Mouse (Mus musculus): ENCODE data around the gene Nrn1l.

Gene Nrn1l

GRCm38 (mm10) chr8:105890870-105891269 is 2.5 kb upstream of the Nrn1l start:
- DNase-seq (ENCODE audit: low spot score) = no peak

- DNase-seq (ENCODE audit: low spot score) = no peak
Observed at GRCm38 (mm10) chr8:105892432-105892831, 935 bp upstream of the Nrn1l start.

- no peak for DNase-seq (ENCODE audit: low spot score)
Observed at GRCm38 (mm10) chr8:105897801-105898480, 4.6 kb downstream of the Nrn1l start.

- peak; percentile 95 for DNase-seq (ENCODE audit: low spot score)
Observed at GRCm38 (mm10) chr8:105900180-105900940, 7.0 kb downstream of the Nrn1l start, which contains the start of gene Pskh1. Pskh1 (plus strand) TSS chr8:105900441.

GRCm38 (mm10) chr8:105900941-105901616 is 7.7 kb downstream of the Nrn1l start:
- no peak for DNase-seq (ENCODE audit: low spot score)

GRCm38 (mm10) chr8:105919390-105919789 is 26.0 kb downstream of the Nrn1l start:
- DNase-seq (ENCODE audit: low spot score) = no peak

- no peak for DNase-seq (ENCODE audit: low spot score)
Observed at GRCm38 (mm10) chr8:105925123-105925522, 31.8 kb downstream of the Nrn1l start.

- peak; percentile 74 for DNase-seq (ENCODE audit: low spot score)
Observed at GRCm38 (mm10) chr8:105930602-105931001, 37.2 kb downstream of the Nrn1l start.

- no peak for DNase-seq (ENCODE audit: low spot score)
Observed at GRCm38 (mm10) chr8:105931271-105931670, 37.9 kb downstream of the Nrn1l start.

- DNase-seq (ENCODE audit: low spot score) = no peak
Observed at GRCm38 (mm10) chr8:105932525-105932924, 39.2 kb downstream of the Nrn1l start.

- DNase-seq (ENCODE audit: low spot score) = no peak
Observed at GRCm38 (mm10) chr8:105933762-105934161, 40.4 kb downstream of the Nrn1l start, which contains the start of gene Ctrl. Ctrl (minus strand) TSS chr8:105933862.

GRCm38 (mm10) chr8:105935105-105935504 is 41.7 kb downstream of the Nrn1l start:
- DNase-seq (ENCODE audit: low spot score) = no peak

- DNase-seq (ENCODE audit: low spot score) = no peak
Observed at GRCm38 (mm10) chr8:105935863-105936603, 42.7 kb downstream of the Nrn1l start.

- DNase-seq (ENCODE audit: low spot score) = peak; percentile 93
Observed at GRCm38 (mm10) chr8:105936866-105937475, 43.6 kb downstream of the Nrn1l start.

GRCm38 (mm10) chr8:105937496-105938305 is 44.3 kb downstream of the Nrn1l start:
- DNase-seq (ENCODE audit: low spot score) = no peak

- no peak for DNase-seq (ENCODE audit: low spot score)
Observed at GRCm38 (mm10) chr8:105938306-105938669, 44.9 kb downstream of the Nrn1l start, which contains the start of gene Psmb10. Psmb10 (minus strand) TSS chr8:105938444.

GRCm38 (mm10) chr8:105942026-105942425 is 48.7 kb downstream of the Nrn1l start:
- DNase-seq (ENCODE audit: low spot score) = no peak

GRCm38 (mm10) chr8:105942542-105942941 is 49.2 kb downstream of the Nrn1l start:
- DNase-seq (ENCODE audit: low spot score) = peak; percentile 80

GRCm38 (mm10) chr8:105943321-105943739 is 50.0 kb downstream of the Nrn1l start, which contains the start of gene Lcat:
Lcat (minus strand) TSS chr8:105943382.
- no peak for DNase-seq (ENCODE audit: low spot score)
